Mouse (Mus musculus) spleen, embryonic (tissue): ENCODE data around the gene Trpv1.

Experiments used
- CTCF ChIA-PET: fragments of 350-600 bp; sonication (Branson Sonifier 250); formaldehyde crosslinking; loops from one replicate; lab custom pipeline; 2022; lab: Charles Lee

Gene Trpv1

GRCm38 (mm10) chr11:73233992-73234391 lies at the start of gene Trpv1:
Gene Trpv1 (plus strand): TSS chr11:73234292.
- CTCF ChIA-PET, result no interaction called here

GRCm38 (mm10) chr11:73185872-73186615 lies 48.0 kb upstream of the Trpv1 start:
- CTCF ChIA-PET, result interaction anchor here (1.9 kb wide), 1 partner anchor 13 kb away, joined by 5 read pairs; the partner anchor contains the start of genes Ctns and Shpk

GRCm38 (mm10) chr11:73187231-73187630 lies 46.9 kb upstream of the Trpv1 start:
- CTCF ChIA-PET, result no interaction called here

GRCm38 (mm10) chr11:73193047-73193446 lies 41.0 kb upstream of the Trpv1 start:
- CTCF ChIA-PET, result no interaction called here

- CTCF ChIA-PET, result interaction anchor here (0.6 kb wide), 1 partner anchor 10 kb away, joined by 3 read pairs; no protein-coding TSS in a partner anchor
Measured at GRCm38 (mm10) chr11:73194444-73194843, 39.6 kb upstream of the Trpv1 start.

GRCm38 (mm10) chr11:73198190-73198589 lies 35.9 kb upstream of the Trpv1 start:
- CTCF ChIA-PET, result interaction anchor here (1.3 kb wide), 1 partner anchor 13 kb away, joined by 5 read pairs; no protein-coding TSS in a partner anchor

GRCm38 (mm10) chr11:73198603-73199229 lies 35.4 kb upstream of the Trpv1 start, which contains the start of gene Ctns:
Gene Ctns (minus strand): TSS chr11:73199042.
- CTCF ChIA-PET, result interaction anchor here (1.3 kb wide), 1 partner anchor 14 kb away, joined by 5 read pairs; no protein-coding TSS in a partner anchor

GRCm38 (mm10) chr11:73199230-73199712 lies 34.8 kb upstream of the Trpv1 start, which contains the start of gene Shpk:
Gene Shpk (plus strand): TSS chr11:73199460.
- CTCF ChIA-PET, result interaction anchor here (1.3 kb wide), 1 partner anchor 14 kb away, joined by 5 read pairs; no protein-coding TSS in a partner anchor

GRCm38 (mm10) chr11:73199879-73200278 lies 34.2 kb upstream of the Trpv1 start:
- CTCF ChIA-PET, result no interaction called here

- CTCF ChIA-PET, result no interaction called here
Measured at GRCm38 (mm10) chr11:73201021-73201420, 33.1 kb upstream of the Trpv1 start.

- CTCF ChIA-PET, result no interaction called here
Measured at GRCm38 (mm10) chr11:73201597-73201996, 32.5 kb upstream of the Trpv1 start.

GRCm38 (mm10) chr11:73203895-73204294 lies 30.2 kb upstream of the Trpv1 start:
- CTCF ChIA-PET, result no interaction called here

GRCm38 (mm10) chr11:73205194-73205593 lies 28.9 kb upstream of the Trpv1 start:
- CTCF ChIA-PET, result interaction anchor here (0.7 kb wide), 1 partner anchor 11 kb away, joined by 3 read pairs; no protein-coding TSS in a partner anchor

GRCm38 (mm10) chr11:73207621-73208020 lies 26.5 kb upstream of the Trpv1 start:
- CTCF ChIA-PET, result interaction anchor here (0.6 kb wide), 1 partner anchor 778 kb away, joined by 5 read pairs; no protein-coding TSS in a partner anchor

GRCm38 (mm10) chr11:73213956-73214355 lies 20.1 kb upstream of the Trpv1 start:
- CTCF ChIA-PET, result no interaction called here

- CTCF ChIA-PET, result no interaction called here
Measured at GRCm38 (mm10) chr11:73219671-73220070, 14.4 kb upstream of the Trpv1 start.

GRCm38 (mm10) chr11:73220651-73221050 lies 13.4 kb upstream of the Trpv1 start:
- CTCF ChIA-PET, result no interaction called here

GRCm38 (mm10) chr11:73222846-73223245 lies 11.2 kb upstream of the Trpv1 start:
- CTCF ChIA-PET, result no interaction called here

- CTCF ChIA-PET, result no interaction called here
Measured at GRCm38 (mm10) chr11:73223966-73224365, 10.1 kb upstream of the Trpv1 start.

- CTCF ChIA-PET, result no interaction called here
Measured at GRCm38 (mm10) chr11:73225856-73226255, 8.2 kb upstream of the Trpv1 start.

- CTCF ChIA-PET, result no interaction called here
Measured at GRCm38 (mm10) chr11:73228881-73229280, 5.2 kb upstream of the Trpv1 start.

- CTCF ChIA-PET, result interaction anchor here (0.7 kb wide), 1 partner anchor 769 kb away, joined by 7 read pairs; no protein-coding TSS in a partner anchor
Measured at GRCm38 (mm10) chr11:73230081-73230480, 4.0 kb upstream of the Trpv1 start.
